Mouse (Mus musculus): Measurements from ENCODE around the gene Speer4e.
"Not testable (repeated sequence)": the region's sequence is repeated elsewhere in the genome, so short reads cannot be mapped to it uniquely, and the experiment has no call there.

Gene Speer4e

GRCm38 (mm10) chr5:14938329-14938728, at the start of gene Speer4e:
TSS of gene Speer4e (minus strand) at chr5:14938429.
- not testable (repeated sequence) for DNase-seq

DNA sequence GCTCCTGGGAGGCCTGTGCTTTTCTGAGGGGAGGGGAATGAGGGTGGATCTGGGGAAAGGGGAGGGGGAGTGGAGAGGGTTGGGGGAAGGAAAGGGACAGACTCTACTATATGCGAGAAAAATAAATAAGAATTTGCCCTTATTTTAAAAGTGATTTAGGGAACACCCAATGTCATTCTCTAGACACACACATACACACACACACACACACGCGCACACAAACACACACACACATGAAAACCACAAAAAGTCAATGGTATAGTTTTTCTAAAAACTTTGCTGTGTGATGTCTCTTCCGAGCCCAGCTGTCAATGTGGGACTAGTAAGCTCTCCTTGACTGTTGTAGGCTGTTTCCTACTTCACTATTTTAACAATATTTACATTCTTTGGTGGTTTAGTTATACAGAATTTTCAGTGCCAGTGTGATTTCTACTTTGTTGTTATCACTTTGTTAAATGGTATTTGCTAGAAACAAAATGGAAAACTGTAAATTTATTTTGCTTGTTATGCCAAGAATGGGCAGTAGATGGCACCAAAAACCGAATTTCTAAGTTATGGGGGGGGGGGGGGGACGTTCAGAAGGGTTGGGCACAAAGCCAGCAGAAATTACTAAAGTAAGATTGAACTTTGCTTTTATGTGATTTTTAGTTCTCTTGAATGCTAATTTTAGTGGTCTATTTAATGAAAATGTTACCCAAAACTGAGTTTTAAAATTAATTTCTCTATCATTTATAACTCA, 48.6 kb upstream of the Speer4e start:
- DNase-seq: not testable (repeated sequence)

DNA sequence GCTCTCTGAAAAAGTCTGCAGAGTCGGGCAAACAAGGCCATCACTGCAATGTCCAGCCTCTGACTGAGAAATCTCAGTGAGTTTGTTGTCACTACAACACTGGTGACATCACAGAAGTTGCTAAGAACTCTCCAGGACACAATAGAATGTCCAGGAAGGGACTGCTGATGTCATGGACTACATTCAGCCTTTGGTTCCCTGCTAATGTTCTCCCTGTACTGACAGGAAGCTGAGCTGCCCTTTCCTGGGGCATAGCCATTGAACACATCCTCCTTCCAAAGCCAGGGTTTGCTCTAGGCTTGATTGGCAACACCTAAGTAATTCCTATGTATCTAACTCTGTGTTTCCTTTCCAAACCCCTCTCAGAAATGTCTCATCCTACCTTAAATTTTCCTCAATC, 40.6 kb upstream of the Speer4e start, which contains the start of gene Gm10354:
Gene Gm10354 (minus strand): TSS at position 101 of the 400 bp plus-strand sequence.
- not testable (repeated sequence) for DNase-seq

DNA sequence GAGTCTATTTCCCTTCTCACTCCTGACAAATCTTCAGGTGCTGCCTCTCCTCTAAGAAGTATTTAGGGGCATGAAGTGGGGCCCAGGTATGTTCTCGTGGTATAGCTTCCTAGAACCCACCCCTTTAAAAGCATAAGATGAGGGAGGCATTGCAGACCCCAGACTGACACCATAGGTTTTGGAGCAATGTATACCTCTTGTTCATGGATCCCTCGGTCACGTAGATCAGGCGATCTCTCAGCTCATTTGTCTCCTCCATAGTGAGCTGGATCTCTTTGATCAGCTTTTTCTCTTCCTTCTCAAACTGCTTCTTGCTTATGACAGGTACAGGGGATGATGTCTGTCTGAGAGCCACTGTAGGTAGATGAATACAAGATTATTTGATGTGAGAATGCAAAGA, 39.1 kb upstream of the Speer4e start:
- not testable (repeated sequence) for DNase-seq

GRCm38 (mm10) chr5:14975294-14975693, 37.1 kb upstream of the Speer4e start:
- not testable (repeated sequence) for DNase-seq

DNA sequence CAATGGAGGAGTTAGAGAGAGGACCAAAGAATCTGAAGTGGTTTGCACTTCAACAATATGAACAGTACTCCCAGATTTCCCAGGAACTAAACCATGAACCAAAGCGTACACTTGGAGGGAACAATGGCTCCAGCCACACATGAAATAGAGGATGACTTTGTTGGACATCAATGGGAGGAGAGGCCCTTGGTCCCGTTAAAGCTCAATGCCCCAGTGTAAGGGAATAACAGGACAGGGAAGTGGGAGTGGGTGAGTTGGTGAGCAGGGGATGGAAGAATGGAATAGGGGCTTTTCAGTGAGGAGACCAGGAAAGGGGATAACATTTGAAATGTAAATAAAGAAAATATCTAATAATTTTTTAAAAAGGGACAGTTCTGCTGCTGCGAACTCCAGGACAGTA, 34.6 kb upstream of the Speer4e start:
- DNase-seq: not testable (repeated sequence)

DNA sequence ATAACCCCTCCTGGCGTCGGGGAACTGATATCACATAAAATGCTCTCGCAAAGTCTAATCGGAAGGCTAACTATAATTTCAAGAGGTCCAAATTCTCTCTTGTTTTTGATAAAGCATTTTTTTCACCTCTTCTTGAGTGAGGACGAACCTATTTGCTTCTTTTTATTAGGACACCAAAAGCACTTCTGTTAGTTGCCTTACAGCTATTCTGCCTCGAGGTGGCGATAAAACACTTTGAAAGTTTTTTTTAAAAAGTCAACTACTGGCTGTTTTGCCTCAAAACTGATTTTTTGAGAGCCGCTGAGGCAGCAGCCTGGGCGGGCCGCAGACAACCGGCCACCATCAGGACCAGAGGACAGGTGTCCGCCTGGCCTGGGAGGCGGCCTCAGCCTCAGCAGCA, 25.6 kb upstream of the Speer4e start:
- DNase-seq: not testable (repeated sequence)

DNA sequence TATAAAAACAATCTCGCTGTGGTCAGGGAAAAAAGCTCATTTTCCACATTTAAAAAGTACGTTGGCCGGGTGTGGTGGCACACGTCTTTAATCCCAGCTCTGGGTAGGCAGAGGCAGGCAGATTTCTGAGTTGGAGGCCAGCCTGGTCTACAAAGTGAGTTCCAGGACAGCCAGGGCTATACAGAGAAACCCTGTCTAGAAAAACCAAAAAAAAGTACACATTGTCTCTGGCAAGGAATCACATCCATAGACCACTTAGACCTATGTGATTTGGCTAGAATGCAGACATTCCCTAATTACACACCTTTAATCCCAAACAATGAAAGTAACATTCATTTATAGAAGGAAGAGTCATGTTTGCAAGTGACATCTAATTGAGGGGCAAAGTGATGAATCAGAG, 23.3 kb upstream of the Speer4e start:
- DNase-seq: not testable (repeated sequence)

DNA sequence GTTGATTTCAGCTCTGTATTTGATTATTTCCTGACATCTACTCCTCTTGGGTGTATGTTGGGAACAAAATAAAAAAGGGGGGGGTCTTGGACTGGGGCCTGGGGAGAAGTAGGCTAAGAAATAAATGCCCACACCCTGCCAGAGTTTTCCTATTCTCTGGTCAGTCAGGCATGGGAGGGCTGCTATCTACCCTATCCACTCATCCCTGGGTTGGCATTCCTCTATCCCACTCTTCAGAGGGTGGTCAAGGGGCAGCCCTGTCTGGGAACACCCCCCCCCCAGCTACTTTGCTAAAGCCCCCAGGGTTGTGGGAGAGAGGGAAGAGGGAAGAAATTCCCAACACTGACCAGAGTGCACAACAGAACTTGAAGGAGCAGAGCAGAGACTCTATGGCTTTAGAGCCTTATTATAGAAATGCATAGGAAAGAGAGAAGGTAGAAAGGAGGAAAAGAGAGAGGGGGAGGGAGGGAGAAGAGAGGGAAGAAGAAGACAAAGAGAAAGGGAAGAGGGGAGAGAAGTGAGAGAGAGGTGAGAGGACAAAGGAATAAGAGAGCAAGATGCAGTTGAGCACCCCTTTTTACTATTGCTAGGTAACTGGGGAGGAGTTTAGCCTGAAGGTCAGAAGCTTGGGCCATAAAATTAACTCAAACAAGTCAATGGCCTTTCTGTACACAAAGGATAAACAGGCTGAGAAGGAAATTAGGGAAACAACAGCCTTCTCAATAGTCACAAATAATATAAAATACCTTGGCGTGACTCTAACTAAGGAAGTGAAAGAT, 17.9 kb upstream of the Speer4e start:
- DNase-seq: not testable (repeated sequence)

DNA sequence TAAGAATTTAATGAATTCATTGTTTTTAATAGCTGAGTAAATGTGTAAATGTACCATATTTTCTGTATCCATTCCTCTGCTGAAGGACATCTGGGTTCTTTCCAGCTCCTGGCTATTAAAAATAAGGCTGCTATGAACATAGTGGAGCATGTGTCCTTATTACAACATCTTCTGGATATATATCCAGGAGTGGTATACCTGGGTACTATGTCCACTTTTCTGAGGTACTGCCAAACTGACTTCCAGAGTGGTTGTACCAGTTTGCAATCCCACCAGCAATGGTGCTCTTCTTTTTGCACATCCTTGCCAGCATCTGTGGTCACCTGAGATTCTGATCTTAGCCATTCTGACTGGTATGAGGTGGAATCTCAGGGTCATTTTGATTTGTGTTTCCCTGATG, 15.4 kb upstream of the Speer4e start:
- DNase-seq: not testable (repeated sequence)

GRCm38 (mm10) chr5:14952749-14953148, 14.5 kb upstream of the Speer4e start:
- DNase-seq: not testable (repeated sequence)

- not testable (repeated sequence) for DNase-seq
These were observed 13.6 kb upstream of the Speer4e start for GRCm38 (mm10) chr5:14951822-14952221.

- not testable (repeated sequence) for DNase-seq
These were observed 9.4 kb upstream of the Speer4e start for GRCm38 (mm10) chr5:14947482-14948198.

DNA sequence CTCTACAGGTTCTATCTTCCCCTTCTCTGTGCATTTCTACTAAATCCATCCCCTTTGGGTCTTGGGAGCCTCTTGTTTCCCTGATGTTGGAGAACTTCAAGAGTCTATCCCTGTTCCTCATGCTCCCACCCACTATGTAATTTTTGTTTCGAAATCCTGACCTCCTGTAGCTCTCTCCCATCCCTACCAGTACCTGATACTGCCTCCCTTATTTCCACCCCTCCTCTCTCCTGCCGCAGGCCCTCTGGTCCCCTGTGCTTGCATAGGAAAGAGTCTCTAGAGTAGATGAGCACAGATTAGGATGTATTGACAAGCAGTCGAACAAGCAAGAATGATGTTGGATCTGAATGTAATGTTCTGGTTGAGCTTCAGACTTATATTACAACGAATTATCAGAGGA, 7.3 kb upstream of the Speer4e start:
- not testable (repeated sequence) for DNase-seq

- not testable (repeated sequence) for DNase-seq
These were observed 2.8 kb upstream of the Speer4e start for GRCm38 (mm10) chr5:14941043-14941442.

DNA sequence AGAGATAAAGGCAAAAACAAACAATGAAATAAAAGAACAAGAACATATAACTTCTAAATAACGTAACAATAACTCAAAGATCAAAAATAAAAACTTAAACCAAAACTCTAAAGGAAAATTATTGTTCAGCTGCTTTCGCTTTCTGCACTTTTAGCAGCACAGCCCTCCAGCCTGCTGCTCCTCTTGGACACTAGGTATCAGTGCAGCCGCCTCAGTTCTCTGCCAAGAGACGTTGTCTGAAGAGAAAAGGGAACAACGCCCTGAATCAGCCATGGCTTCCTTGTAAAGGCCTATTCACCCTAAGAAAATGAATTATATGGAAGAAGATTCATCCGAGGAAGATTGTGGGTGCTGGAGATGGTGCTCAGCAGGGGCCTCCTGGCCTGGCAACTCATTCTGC, 4.5 kb downstream of the Speer4e start:
- not testable (repeated sequence) for DNase-seq

GRCm38 (mm10) chr5:14927047-14927446, 11.2 kb downstream of the Speer4e start:
- not testable (repeated sequence) for DNase-seq

GRCm38 (mm10) chr5:14914799-14915198, 23.4 kb downstream of the Speer4e start, which contains the start of gene Gm9758:
TSS of gene Gm9758 (minus strand) at chr5:14914899.
- DNase-seq: not testable (repeated sequence)

GRCm38 (mm10) chr5:14914361-14914760, 23.9 kb downstream of the Speer4e start:
- DNase-seq: not testable (repeated sequence)

DNA sequence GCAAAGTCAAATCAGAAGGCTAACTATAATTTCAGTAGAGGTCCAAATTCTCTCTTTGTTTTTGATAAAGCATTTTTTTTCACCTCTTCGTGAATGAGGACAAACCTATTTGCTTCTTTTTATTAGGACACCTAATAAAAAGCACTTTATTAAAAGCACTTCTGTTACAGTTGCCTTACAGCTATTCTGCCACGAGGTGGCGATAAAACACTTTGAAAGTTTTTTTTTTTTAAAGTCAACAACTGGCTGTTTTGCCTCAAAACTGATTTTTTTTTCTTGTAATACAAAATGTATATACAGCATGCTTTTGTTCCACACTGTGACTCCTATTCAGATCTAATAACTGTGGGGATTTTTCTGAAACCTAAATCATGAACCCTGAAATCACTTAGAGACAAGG, 34.7 kb downstream of the Speer4e start:
- DNase-seq: not testable (repeated sequence)

DNA sequence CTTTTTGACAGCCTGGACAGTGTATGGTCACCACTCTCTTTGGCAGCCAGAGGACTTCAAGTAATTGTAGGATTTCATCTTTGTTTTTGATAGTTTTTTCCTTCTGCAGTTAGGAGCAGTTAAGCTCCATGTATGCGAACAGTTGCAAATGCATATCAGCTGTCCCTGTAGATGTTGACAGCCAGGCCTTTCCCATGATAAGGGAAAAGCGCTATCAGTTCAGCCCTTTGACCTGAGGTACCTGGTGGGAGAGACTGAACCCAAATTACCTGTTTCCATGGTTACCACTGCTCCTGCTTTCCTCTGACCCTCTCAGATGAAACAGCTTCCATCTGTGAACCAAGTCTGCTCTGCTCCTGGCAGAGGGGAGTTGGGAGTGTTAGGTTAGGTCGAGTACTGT, 46.0 kb downstream of the Speer4e start:
- DNase-seq: no peak

- DNase-seq: not testable (repeated sequence)
These were observed 52.9 kb downstream of the Speer4e start for GRCm38 (mm10) chr5:14885291-14885690.

Measured in right cerebral cortex, adult 18-20 months (tissue).